Mouse (Mus musculus) MEL (cell line): ENCODE results near the gene Tnfrsf8. TPM values are rescaled to one million over a fixed set of nuclear protein-coding genes. Genes with fewer than 3 reads are reported as not detected.

Experiments used
- DNase-seq: peaks from one replicate; pipeline ENCODE4 v3.0.0; 2011; ENCODE audit warnings: low read depth, low spot score
- H3K27ac ChIP-seq: 2 replicates; pipeline ENCODE4 v1.5.1; 2012; ENCODE audit warnings: low read depth, mild to moderate bottlenecking, control low read depth, low read length, moderate library complexity; ENCODE audit not compliant: control insufficient read depth
- H3K27me3 ChIP-seq, 2 experiments: fragments of 150-350 bp in 1 of 2; sonication (generic) in 1 of 2; 2 replicates each; pipeline ENCODE4 v1.6.1; 2012; ENCODE audit warnings: low read length in 2 of 2, mild to moderate bottlenecking in 2 of 2, improper control_type of control experiment in 1 of 2, moderate library complexity in 1 of 2; ENCODE audit not compliant: insufficient read depth in 2 of 2, control insufficient read depth in 1 of 2
- H3K36me3 ChIP-seq, 2 experiments: 2 replicates each; pipeline ENCODE4 v1.6.1; 2012 to 2014; ENCODE audit warnings: low read length in 2 of 2, improper control_type of control experiment in 1 of 2, inconsistent platforms in 1 of 2, mild to moderate bottlenecking in 1 of 2; ENCODE audit not compliant: insufficient read depth in 2 of 2, control insufficient read depth in 1 of 2
- H3K4me1 ChIP-seq, 2 experiments: fragments of 150-350 bp in 1 of 2; sonication (generic) in 1 of 2; 2 replicates each; pipeline ENCODE4 v1.6.1; 2012; ENCODE audit warnings: low read length in 2 of 2, improper control_type of control experiment in 1 of 2, mild to moderate bottlenecking in 1 of 2; ENCODE audit not compliant: insufficient read depth in 2 of 2, control insufficient read depth in 1 of 2
- H3K4me3 ChIP-seq, 2 experiments: fragments of 150-350 bp in 1 of 2; sonication (generic) in 1 of 2; 2 replicates each; pipeline ENCODE4 v1.5.1; 2012; ENCODE audit warnings: low read depth in 2 of 2, low read length in 2 of 2, mild to moderate bottlenecking in 2 of 2, moderate library complexity in 2 of 2, control low read depth in 1 of 2, improper control_type of control experiment in 1 of 2; ENCODE audit not compliant: control insufficient read depth in 1 of 2, insufficient read depth in 1 of 2
- H3K79me2 ChIP-seq: 2 replicates; pipeline ENCODE4 v1.6.1; 2012; ENCODE audit warnings: mild to moderate bottlenecking, low read length, moderate library complexity; ENCODE audit not compliant: control insufficient read depth, poor library complexity, insufficient read depth
- H3K9ac ChIP-seq: 2 replicates; pipeline ENCODE4 v1.6.1; 2012; ENCODE audit warnings: low read depth, mild to moderate bottlenecking, control low read depth, low read length, moderate library complexity; ENCODE audit not compliant: control insufficient read depth, poor library complexity, severe bottlenecking
- H3K9me3 ChIP-seq: fragments of 150-350 bp; sonication (generic); replicated peaks from 2 replicates; pipeline ENCODE4 v1.6.1; 2012; ENCODE audit warnings: mild to moderate bottlenecking, low read length, improper control_type of control experiment, moderate library complexity; ENCODE audit not compliant: insufficient read depth
- CHD1 ChIP-seq: IDR thresholded peaks from 2 replicates; pipeline ENCODE4 v1.6.1; 2012; ENCODE audit warnings: low read depth, mild to moderate bottlenecking, inconsistent platforms, low read length, improper control_type of control experiment
- E2F4 ChIP-seq: IDR thresholded peaks from 2 replicates; pipeline ENCODE4 v1.6.1; 2011; ENCODE audit warnings: low read depth, low read length, improper control_type of control experiment, borderline replicate concordance
- ELF1 ChIP-seq: IDR thresholded peaks from 2 replicates; pipeline ENCODE4 v1.6.1; 2014; ENCODE audit warnings: low read depth, mild to moderate bottlenecking, inconsistent platforms, low read length, improper control_type of control experiment, moderate library complexity
- ETS1 ChIP-seq: IDR thresholded peaks from 2 replicates; pipeline ENCODE4 v1.6.1; 2012; ENCODE audit warnings: low read depth, mild to moderate bottlenecking, inconsistent platforms, low read length, improper control_type of control experiment, moderate library complexity
- GABPA ChIP-seq: IDR thresholded peaks from 2 replicates; pipeline ENCODE4 v1.6.1; 2012; ENCODE audit warnings: low read depth, mild to moderate bottlenecking, inconsistent platforms, low read length, improper control_type of control experiment, moderate library complexity
- GATA1 ChIP-seq: IDR thresholded peaks from 2 replicates; pipeline ENCODE4 v1.6.1; 2011; ENCODE audit warnings: low read depth, low read length, improper control_type of control experiment
- JUND ChIP-seq: IDR thresholded peaks from 2 replicates; pipeline ENCODE4 v1.6.1; 2011; ENCODE audit warnings: low read depth, mild to moderate bottlenecking, improper control_type of control experiment, low read length
- MEF2A ChIP-seq: IDR thresholded peaks from 2 replicates; pipeline ENCODE4 v1.6.1; 2014; ENCODE audit warnings: low read depth, mild to moderate bottlenecking, inconsistent platforms, low read length, improper control_type of control experiment; ENCODE audit not compliant: poor library complexity, insufficient replicate concordance, severe bottlenecking; ENCODE audit errors: extremely low read depth
- MXI1 ChIP-seq: IDR thresholded peaks from 2 replicates; pipeline ENCODE4 v1.6.1; 2011; ENCODE audit warnings: mild to moderate bottlenecking, low read depth, low read length, improper control_type of control experiment
- MYB ChIP-seq: IDR thresholded peaks from 2 replicates; pipeline ENCODE4 v1.6.1; 2011; ENCODE audit warnings: mild to moderate bottlenecking, low read depth, low read length, improper control_type of control experiment
- MYC ChIP-seq: IDR thresholded peaks from 2 replicates; pipeline ENCODE4 v1.6.1; 2011; ENCODE audit warnings: low read depth, mild to moderate bottlenecking, low read length, improper control_type of control experiment, moderate library complexity
- NELFE ChIP-seq: IDR thresholded peaks from 2 replicates; pipeline ENCODE4 v1.6.1; 2011; ENCODE audit warnings: low read depth, low read length, improper control_type of control experiment
- POLR2A ChIP-seq, 2 experiments: IDR thresholded peaks; 2 replicates each; pipeline ENCODE4 v1.6.1; 2011 to 2012; ENCODE audit warnings: low read length in 2 of 2, mild to moderate bottlenecking in 2 of 2, control low read depth in 1 of 2, improper control_type of control experiment in 1 of 2, low read depth in 1 of 2, moderate library complexity in 1 of 2; ENCODE audit not compliant: control insufficient read depth in 1 of 2, insufficient read depth in 1 of 2, poor library complexity in 1 of 2
- RAD21 ChIP-seq: IDR thresholded peaks from 2 replicates; pipeline ENCODE4 v1.6.1; 2011; ENCODE audit warnings: mild to moderate bottlenecking, low read depth, low read length, improper control_type of control experiment
- RCOR1 ChIP-seq: IDR thresholded peaks from 2 replicates; pipeline ENCODE4 v1.6.1; 2012; ENCODE audit warnings: low read depth, mild to moderate bottlenecking, inconsistent platforms, low read length, improper control_type of control experiment
- TAL1 ChIP-seq: IDR thresholded peaks from 2 replicates; pipeline ENCODE4 v1.6.1; 2012; ENCODE audit warnings: mild to moderate bottlenecking, inconsistent platforms, low read length, moderate library complexity, mixed read lengths
- TCF12 ChIP-seq: IDR thresholded peaks from 2 replicates; pipeline ENCODE4 v1.6.1; 2014; ENCODE audit warnings: low read depth, mild to moderate bottlenecking, inconsistent platforms, low read length, improper control_type of control experiment, moderate library complexity
- UBTF ChIP-seq: IDR thresholded peaks from 2 replicates; pipeline ENCODE4 v1.6.1; 2012; ENCODE audit warnings: low read depth, mild to moderate bottlenecking, inconsistent platforms, low read length, improper control_type of control experiment, moderate library complexity, borderline replicate concordance; ENCODE audit not compliant: insufficient read depth
- USF1 ChIP-seq: IDR thresholded peaks from 2 replicates; pipeline ENCODE4 v1.6.1; 2014; ENCODE audit warnings: low read depth, mild to moderate bottlenecking, inconsistent platforms, low read length, improper control_type of control experiment, moderate library complexity
- USF2 ChIP-seq, 2 experiments: IDR thresholded peaks; 2 replicates each; pipeline ENCODE4 v1.6.1; 2011 to 2012; ENCODE audit warnings: improper control_type of control experiment in 2 of 2, low read length in 2 of 2, borderline replicate concordance in 1 of 2, inconsistent platforms in 1 of 2, low read depth in 1 of 2, mild to moderate bottlenecking in 1 of 2; ENCODE audit not compliant: insufficient read depth in 1 of 2
- ZC3H11A ChIP-seq: IDR thresholded peaks from 2 replicates; pipeline ENCODE4 v1.6.1; 2012; ENCODE audit warnings: low read depth, mild to moderate bottlenecking, inconsistent platforms, low read length, improper control_type of control experiment
- ZMIZ1 ChIP-seq: IDR thresholded peaks from 2 replicates; pipeline ENCODE4 v1.6.1; 2012; ENCODE audit warnings: low read depth, mild to moderate bottlenecking, inconsistent platforms, low read length, improper control_type of control experiment, moderate library complexity
- polyA plus RNA-seq, 2 experiments: library from polyadenylated mRNA; stranded (reverse) in 1 of 2; unstranded in 1 of 2; fragments of >175 nt in 1 of 2; fragments of >200 nt in 1 of 2; gene quantifications; 2 replicates each; pipeline versions ENCODE4 v1.2.1 to v1.2.4; 2012; ENCODE audit warnings: low replicate concordance in 2 of 2, low read depth in 1 of 2; ENCODE audit not compliant: insufficient read length in 2 of 2, insufficient read depth in 1 of 2, missing spikeins in 1 of 2
- total RNA-seq: library from RNA; depleted of rRNA; stranded (reverse); fragments of 300-350 nt; gene quantifications from 2 replicates; pipeline ENCODE4 v1.2.3, GENCODE M21; 2012

Tnfrsf8 gene
- total and polyA plus RNA-seq, 3 experiments = not detected

DNA sequence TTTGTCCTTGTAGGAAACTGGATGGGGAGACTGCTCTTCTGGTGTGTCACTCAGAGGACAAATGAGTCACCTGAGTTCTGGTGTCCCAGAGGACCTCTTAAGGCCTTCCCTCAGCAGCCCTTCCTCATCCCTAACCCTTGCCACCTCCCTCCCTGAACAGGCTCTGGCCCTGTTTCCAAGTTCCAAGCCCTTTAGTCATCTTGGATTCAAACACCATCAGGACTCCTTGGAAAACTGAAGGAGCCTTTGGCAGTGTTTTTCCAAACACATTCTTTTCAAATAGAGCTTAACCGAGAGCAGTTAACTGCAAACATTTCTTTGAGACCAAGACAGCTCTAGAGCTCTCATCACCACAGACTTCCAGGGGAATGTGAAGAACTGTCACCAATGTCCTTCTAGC lies 42.2 kb downstream of the Tnfrsf8 start:
- Histone ChIP-seq H3K36me3 (peaks cover 0 to 4% of the 10 kb centered on the region in 2 experiments; a peak in 1 of 4 replicates), H3K27ac (no peak overlapping the region), H3K9me3 (no peaks in the 10 kb centered on the region), H3K79me2 (no peaks in the 10 kb centered on the region), H3K27me3 (no peaks in the 10 kb centered on the region), H3K9ac (no peak overlapping the region), H3K4me3 (no peak overlapping the region), H3K4me1 (peaks cover 0 to 6% of the 10 kb centered on the region in 2 experiments; a peak in 2 of 4 replicates)
- DNase-seq = no peak
- TF ChIP-seq JUND (no peak), GABPA (no peak), USF1 (no peak), NELFE (no peak), CHD1 (no peak), MXI1 (no peak), MEF2A (no peak), USF2 (IDR thresholded peaks at IDR 0.05; ENCODE audit: borderline replicate concordance in 1 of 2, insufficient read depth in 1 of 2, low read depth in 1 of 2, low read length in 2 of 2) (no peak), MYC (no peak), TAL1 (no peak), RCOR1 (no peak), RAD21 (no peak), ZMIZ1 (no peak), TCF12 (no peak), GATA1 (no peak), UBTF (no peak)

DNA sequence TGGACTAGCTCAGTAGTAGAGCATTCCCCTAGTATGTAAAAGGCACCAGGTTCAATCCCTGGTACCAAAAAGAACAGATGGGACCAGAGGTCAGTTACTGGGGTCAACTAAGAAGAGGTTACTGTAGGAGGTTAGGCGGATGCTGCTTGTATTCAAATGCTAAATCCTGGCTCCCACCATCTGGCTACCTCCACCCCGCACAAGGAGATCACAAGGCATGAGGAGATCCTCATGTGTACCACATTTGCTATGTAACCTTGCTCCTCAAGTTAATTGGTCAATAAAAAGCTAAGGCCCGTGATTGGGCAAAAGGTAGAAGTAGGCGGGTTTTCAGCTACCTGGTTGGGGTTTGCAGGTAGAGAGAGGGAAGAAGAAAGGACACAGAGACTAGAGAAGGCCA lies 43.3 kb downstream of the Tnfrsf8 start:
- Histone ChIP-seq H3K27ac (no peak overlapping the region), H3K4me3 (no peak overlapping the region), H3K79me2 (no peaks in the 10 kb centered on the region), H3K9me3 (no peaks in the 10 kb centered on the region), H3K9ac (no peak overlapping the region), H3K4me1 (peaks cover 0 to 5% of the 10 kb centered on the region in 2 experiments; a peak in 2 of 4 replicates), H3K36me3 (peaks cover 0 to 4% of the 10 kb centered on the region in 2 experiments; a peak in 1 of 4 replicates), H3K27me3 (no peaks in the 10 kb centered on the region)
- TF ChIP-seq ZC3H11A = no peak
- no peak for TF ChIP-seq MYC
- no peak for TF ChIP-seq ETS1
- no peak for TF ChIP-seq MYB
- no peak for TF ChIP-seq POLR2A (IDR thresholded peaks at IDR 0.05; ENCODE audit: control insufficient read depth in 1 of 2, insufficient read depth in 1 of 2, low read depth in 1 of 2, low read length in 2 of 2, poor library complexity in 1 of 2)
- no peak for TF ChIP-seq MXI1
- TF ChIP-seq E2F4 = no peak
- no peak for TF ChIP-seq RAD21
- TF ChIP-seq USF1 = no peak
- TF ChIP-seq JUND = no peak
- no peak for TF ChIP-seq ELF1
- DNase-seq = no peak
